Mouse (Mus musculus) cortical plate, adult 2 months (tissue): ENCODE measurements around the gene Fanca. TPM values are rescaled to one million over a fixed set of nuclear protein-coding genes. Genes with fewer than 3 reads are reported as not detected.

Source experiments
- H3K27ac ChIP-seq: fragments of 200-500 bp; 2 replicates; pipeline ENCODE4 v1.5.1; 2012; ENCODE audit warnings: low read length, control low read depth, inconsistent platforms; ENCODE audit not compliant: insufficient read depth
- H3K4me1 ChIP-seq: fragments of 200-500 bp; 2 replicates; pipeline ENCODE4 v1.6.1; 2011; ENCODE audit warnings: low read length; ENCODE audit not compliant: control insufficient read depth, insufficient read depth
- H3K4me3 ChIP-seq: fragments of 200-500 bp; 2 replicates; pipeline ENCODE4 v1.5.1; 2011; ENCODE audit warnings: mild to moderate bottlenecking, low read length, control low read depth; ENCODE audit not compliant: insufficient read depth
- CTCF ChIP-seq: fragments of 200-500 bp; IDR thresholded peaks from 2 replicates; pipeline ENCODE4 v1.5.1; 2011; ENCODE audit warnings: mild to moderate bottlenecking, control low read depth, low read length; ENCODE audit not compliant: insufficient read depth; ENCODE audit errors: extremely low read depth
- POLR2A ChIP-seq: fragments of 200-500 bp; IDR thresholded peaks from 2 replicates; pipeline ENCODE4 v1.6.1; 2011; ENCODE audit warnings: mild to moderate bottlenecking, low read length, control low read depth; ENCODE audit not compliant: insufficient read depth; ENCODE audit errors: extremely low read depth
- polyA plus RNA-seq: library from polyadenylated mRNA; depleted of rRNA; stranded (reverse); fragments of >200 nt; gene quantifications from 2 replicates; pipeline ENCODE4 v1.2.3, GENCODE M21; 2012; rRNA removed

Gene Fanca
- 3.9 and 4.8 TPM in 2 replicates for polyA plus RNA-seq

GRCm38 (mm10) chr8:123318467-123318911 is at the start of gene Fanca:
Fanca (minus strand) TSS chr8:123318576.
- TF ChIP-seq CTCF (no peak), POLR2A (peak; percentile 63; the same call in 1 of the 2 replicates)
- no peaks in the 10 kb centered on the region for H3K4me1 ChIP-seq
- no peak within 1 kb of the TSS for H3K27ac ChIP-seq
- H3K4me3 ChIP-seq: peak within 1 kb of the TSS; percentile 24

- peak; percentile 99 for TF ChIP-seq CTCF
- TF ChIP-seq POLR2A: no peak
- H3K4me3 ChIP-seq: no peak overlapping the region
- no peak overlapping the region for H3K27ac ChIP-seq
- H3K4me1 ChIP-seq: no peaks in the 10 kb centered on the region
These were observed 42.8 kb upstream of the Fanca start for GRCm38 (mm10) chr8:123361082-123361739.

- no peak overlapping the region for H3K27ac ChIP-seq
- no peak overlapping the region for H3K4me3 ChIP-seq
- TF ChIP-seq POLR2A: no peak
- no peak for TF ChIP-seq CTCF
- H3K4me1 ChIP-seq: no peaks in the 10 kb centered on the region
These were observed 34.8 kb upstream of the Fanca start for GRCm38 (mm10) chr8:123353216-123353615.

GRCm38 (mm10) chr8:123352786-123353185 is 34.4 kb upstream of the Fanca start:
- Histone ChIP-seq H3K4me3 (no peak overlapping the region), H3K27ac (no peak overlapping the region), H3K4me1 (no peaks in the 10 kb centered on the region)
- TF ChIP-seq POLR2A (no peak), CTCF (peak; percentile 74)

GRCm38 (mm10) chr8:123352118-123352517 is 33.7 kb upstream of the Fanca start:
- TF ChIP-seq POLR2A (no peak), CTCF (no peak)
- H3K27ac ChIP-seq: no peak overlapping the region
- H3K4me3 ChIP-seq: no peak overlapping the region
- H3K4me1 ChIP-seq: no peaks in the 10 kb centered on the region

GRCm38 (mm10) chr8:123349073-123349472 is 30.7 kb upstream of the Fanca start:
- H3K27ac ChIP-seq: no peak overlapping the region
- TF ChIP-seq CTCF (no peak), POLR2A (no peak)
- no peak overlapping the region for H3K4me3 ChIP-seq
- no peaks in the 10 kb centered on the region for H3K4me1 ChIP-seq

GRCm38 (mm10) chr8:123348237-123348843 is 30.0 kb upstream of the Fanca start:
- Histone ChIP-seq H3K27ac (no peak overlapping the region), H3K4me1 (no peaks in the 10 kb centered on the region), H3K4me3 (no peak overlapping the region)
- no peak for TF ChIP-seq POLR2A

- Histone ChIP-seq H3K27ac (no peak overlapping the region), H3K4me1 (0 out of 2 replicates have a peak, but pooled peaks cover 2% of the 10 kb centered on the region), H3K4me3 (no peak overlapping the region)
- TF ChIP-seq POLR2A (no peak), CTCF (no peak)
These were observed 28.9 kb upstream of the Fanca start for GRCm38 (mm10) chr8:123347293-123347692.

- no peak overlapping the region for H3K4me3 ChIP-seq
- no peak for TF ChIP-seq CTCF
- TF ChIP-seq POLR2A: no peak
- 0 out of 2 replicates have a peak, but pooled peaks cover 2% of the 10 kb centered on the region for H3K4me1 ChIP-seq
These were observed 27.5 kb upstream of the Fanca start for GRCm38 (mm10) chr8:123345856-123346255.

GRCm38 (mm10) chr8:123345135-123345534 is 26.8 kb upstream of the Fanca start:
- Histone ChIP-seq H3K4me1 (0 out of 2 replicates have a peak, but pooled peaks cover 2% of the 10 kb centered on the region), H3K27ac (no peak overlapping the region), H3K4me3 (no peak overlapping the region)
- TF ChIP-seq CTCF (no peak), POLR2A (no peak)

More at GRCm38 (mm10) chr8:123345856-123346255, 27.5 kb upstream of the Fanca start:
- H3K27ac ChIP-seq: no peak overlapping the region
